Mouse (Mus musculus): ENCODE measurements at regions not wholly inside any gene's neighbourhood (a gene's known extent, or its start where the extent isn't known, plus 50 kb on each side); places are given as distances from the start of the nearest gene placed in this dataset.

DNA sequence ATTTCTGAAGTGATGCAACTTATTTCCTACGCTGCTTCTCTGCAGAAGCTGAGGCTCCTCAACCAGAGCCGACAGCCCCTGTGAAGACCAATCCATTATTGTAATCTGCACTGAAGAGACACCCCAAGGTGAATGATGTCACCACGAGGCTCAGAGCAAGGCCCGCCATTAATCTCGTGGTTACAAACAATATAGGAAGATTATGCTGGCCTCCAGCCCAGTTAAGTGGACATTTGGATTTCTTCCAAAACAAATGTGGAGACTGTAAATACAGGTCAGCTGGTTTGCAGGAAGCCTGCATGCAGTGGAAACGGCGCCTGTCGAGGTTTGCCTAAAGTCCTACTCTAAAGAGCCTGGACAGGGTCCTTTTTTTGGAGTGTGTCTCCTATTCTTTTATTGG lies 390.6 kb upstream of the Zmiz1 start:
- no peak for DNase-seq

DNA sequence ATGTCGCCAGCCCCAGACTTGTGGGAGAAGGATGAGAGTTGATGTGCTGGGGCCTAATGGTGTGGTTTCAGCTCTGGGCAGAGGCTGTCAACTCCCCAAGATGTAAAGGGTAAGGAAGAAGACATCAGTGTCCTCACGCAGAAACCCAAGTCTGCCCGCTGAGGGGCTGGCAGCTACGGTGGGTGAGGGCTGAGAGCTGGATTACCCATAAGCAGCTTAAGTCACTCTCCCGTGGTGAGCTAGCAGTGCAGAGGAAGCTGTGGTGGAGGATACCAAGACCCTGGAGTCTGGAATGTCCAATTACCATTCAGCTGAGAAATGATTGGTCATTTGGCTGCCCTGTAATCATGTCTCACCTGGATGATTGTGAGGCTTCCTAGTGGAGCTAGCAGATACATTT lies 385.8 kb upstream of the Zmiz1 start:
- DNase-seq, result no peak

DNA sequence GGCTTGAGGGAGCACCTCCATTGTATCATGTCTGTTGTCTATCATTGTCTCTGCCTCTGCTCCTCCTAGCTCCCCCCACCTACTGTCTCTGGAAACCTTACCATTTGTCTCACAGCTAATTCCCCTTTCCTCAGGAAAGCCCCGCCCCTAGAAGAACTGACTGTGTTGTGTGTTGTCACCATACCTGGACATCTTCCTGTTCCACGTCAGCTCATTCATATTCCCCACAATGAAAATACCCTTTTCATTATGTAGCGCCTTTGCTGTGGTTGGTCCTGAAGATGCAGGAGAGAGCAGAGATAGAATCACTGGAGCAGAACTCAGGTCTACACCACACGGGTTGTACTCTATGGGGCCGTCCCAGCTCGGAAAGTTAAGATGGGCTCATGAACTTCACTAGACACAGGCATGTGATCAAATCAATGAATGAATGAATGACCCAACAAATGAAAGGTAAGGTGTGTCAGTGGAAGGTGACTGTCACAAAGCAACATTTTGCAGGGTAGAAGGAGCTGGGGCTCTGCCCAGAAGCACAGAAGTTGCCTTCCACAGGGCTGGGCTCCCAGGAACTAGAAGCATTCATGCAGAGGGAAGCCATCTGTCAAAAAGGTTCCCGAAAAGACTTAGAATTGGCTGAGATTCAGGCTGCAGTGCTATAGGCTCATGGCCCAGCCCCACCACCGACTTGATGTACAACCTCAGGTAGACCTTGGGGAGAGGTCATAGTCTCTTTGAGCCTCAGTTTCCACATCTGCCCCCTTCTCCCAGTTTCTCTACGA lies 384.8 kb upstream of the Zmiz1 start:
- no peak for DNase-seq

DNA sequence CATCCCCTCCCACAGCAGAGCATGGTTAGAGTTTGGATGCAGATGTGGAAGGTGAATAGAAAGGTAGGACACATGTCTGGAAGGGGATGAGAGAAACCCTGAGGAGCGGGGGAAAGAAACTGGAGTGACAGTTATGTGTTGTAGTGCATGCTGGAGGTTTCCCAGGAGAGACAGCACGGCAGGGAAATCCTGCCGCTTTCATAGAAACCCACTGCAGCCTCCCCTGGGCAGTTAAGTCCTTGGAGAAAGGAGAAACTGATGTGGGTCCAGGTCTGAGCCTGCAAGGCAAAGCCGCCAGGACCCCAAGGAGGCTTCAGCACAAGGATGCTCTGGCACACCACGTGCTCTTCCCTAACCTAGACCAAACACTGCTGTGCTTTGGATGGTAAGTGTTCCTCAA lies 384.1 kb upstream of the Zmiz1 start:
- no peak for DNase-seq

DNA sequence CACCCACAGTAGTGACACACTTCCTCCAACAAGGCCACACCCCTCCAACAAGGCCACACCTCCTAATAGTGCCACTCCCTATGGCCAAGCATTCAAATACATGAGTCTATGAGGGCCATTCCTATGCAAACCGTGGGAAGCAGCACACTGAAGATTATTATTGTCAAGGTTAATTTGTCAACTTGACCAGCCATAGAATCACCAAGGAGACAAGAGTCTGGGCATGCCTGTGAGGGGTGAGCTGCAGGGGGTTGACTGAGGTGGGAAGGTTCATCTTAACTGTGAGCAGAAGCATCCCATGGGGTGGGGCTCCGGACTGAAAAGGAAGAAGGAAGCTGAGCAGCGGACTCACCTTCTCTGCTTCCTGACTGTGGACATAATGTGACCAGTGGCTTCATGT lies 378.6 kb upstream of the Zmiz1 start:
- no peak for DNase-seq

DNA sequence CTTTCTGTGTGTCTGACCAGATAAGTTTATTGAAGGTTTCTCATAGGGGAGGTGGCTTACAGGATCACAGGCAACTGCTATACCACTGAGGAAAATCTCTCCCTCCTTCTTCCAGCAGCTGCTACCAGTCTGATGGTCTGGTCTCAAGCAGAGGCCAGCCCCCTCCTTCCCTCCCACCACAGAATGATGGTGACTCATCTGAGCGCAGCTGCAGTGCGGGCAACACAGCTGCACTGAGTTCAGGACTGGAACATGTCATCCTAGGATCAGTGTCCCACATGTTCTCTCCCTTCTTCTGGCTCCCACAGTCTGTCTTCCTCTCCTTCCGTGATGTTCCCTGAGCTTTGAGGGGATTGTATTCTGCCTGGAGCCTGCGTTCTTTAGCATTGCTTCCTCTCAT lies 375.1 kb upstream of the Zmiz1 start:
- no peak for DNase-seq

DNA sequence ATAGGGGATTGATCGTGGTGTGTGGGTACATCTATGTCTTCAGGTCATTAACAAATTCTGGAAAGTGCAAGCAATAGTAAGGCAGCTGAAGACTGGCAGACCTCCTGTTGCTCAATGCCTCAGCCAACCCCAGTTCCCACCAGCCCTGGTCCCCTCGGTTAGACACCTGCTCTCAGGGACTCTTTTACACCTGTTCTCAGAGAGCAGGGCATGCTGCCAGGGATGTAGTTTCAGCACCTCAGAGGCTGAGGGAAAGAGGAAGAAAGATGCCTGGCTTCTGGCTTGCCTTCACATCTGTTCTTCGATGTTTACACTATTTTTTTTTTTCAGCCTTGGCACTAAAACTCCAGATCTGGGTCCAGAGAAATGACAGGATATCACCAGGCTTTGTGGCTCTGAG lies 362.2 kb upstream of the Zmiz1 start:
- DNase-seq, result no peak

DNA sequence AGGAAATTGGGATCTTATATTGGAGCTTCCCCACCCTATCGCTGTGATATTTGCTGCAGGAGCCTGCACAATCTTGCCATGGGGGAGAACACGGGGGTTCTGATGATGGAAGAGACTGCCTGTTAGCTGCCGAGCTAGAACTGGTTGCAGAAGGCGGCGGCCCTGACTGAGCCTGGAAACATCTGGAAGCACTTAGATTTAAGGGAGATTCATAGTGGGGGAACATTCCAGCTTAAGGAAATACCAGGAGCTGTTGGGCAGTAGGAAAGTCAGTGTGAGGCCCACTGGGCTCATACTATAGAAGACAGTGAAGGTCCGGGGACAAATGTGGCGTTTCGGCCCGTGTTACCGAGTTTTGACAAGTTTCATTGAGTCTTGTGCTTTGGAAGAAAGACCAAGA lies 353.6 kb upstream of the Zmiz1 start:
- DNase-seq, result no peak

DNA sequence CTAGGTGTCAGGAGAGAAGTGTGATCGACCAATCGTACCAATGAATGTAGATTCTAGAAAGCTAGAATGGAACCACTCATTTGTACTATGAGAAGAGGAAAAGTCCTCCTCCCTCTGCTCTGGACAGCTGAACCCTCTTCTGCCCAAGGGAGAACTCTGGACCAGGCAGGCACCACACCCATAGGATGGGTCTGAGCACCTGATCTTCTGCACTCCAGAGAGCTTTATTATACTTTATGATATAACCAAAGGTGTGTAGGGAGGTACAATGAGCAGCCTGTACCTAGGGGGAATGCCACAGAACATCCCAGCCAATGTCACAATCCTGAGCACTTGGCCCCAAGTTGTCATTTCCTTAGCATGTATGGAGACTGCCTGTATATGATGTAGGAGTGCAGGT lies 352.5 kb upstream of the Zmiz1 start:
- DNase-seq, result no peak

DNA sequence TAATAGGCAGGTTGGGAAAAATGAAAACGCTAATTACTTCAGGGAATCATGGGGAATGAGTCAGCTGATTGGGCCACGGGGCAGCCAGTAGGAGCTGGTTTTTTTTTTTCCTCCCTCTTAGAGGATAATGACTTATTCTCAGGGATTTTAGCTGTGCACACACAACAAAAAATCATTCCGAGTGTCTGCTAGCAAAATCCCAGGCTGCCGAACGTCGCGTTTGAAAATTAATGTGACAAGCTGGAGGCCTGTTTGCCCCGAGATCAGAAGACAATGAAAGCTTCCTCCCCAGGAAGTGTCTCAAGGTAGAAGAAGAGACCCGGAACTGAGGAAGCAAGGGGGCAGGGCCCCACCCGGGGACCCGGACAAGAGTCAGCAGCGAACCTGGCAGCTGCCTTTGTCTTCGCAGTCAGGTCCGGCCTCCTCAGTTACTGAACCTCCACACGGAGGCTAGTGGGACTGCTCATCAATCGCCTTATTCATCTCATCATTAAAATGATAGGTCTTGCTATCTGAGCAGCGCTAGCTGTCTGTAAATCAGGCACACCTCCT lies 350.8 kb upstream of the Zmiz1 start:
- peak; percentile 38 to 53 for DNase-seq

DNA sequence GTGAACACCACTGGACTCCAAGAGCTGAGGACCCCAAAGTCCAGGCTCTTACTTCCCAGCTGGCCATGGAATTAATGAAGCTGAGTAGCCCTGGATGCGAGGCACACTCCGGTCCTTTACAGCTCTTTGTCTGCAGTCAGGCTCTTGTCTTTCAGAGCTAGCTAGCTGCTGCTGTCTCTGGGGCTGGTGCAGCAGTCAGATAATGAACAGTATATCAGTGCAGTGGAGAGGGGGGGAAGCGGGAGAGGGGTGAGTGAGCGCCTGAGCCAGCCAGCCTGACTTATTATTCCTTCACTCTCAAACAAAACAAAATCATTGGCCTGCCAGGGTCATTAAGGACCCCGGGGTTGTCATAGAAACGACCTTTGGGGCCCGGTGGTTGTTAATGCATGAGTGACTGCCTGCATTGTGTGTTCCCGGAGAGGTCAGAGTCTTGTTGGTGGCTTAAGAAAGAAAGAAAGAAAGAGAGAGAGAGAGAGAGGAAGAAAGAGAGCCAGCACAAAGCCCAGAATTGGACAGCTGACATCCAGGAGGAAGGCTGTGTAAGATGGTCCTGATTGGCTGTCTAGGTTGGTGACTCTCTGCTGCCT lies 350.2 kb upstream of the Zmiz1 start:
- no peak for DNase-seq

DNA sequence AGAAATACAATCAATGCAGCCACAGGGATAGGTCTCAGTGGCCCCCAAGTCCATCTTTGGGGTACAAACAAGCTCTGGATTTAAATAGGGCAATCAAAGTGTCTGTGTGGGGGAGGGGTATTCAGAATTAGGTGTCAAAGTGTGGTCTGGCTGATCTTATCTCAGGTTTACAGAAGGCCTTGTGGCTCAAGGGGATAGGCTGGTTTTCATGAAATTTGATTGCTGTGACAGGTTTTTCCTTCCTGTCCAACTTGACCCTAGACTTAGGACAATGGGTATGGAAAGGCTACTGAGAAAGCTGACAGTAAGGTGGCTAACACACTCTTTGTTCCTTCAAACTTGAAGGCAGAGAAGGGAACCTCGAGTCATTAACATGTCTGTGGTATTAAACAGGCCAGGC lies 349.3 kb upstream of the Zmiz1 start:
- DNase-seq, result no peak

DNA sequence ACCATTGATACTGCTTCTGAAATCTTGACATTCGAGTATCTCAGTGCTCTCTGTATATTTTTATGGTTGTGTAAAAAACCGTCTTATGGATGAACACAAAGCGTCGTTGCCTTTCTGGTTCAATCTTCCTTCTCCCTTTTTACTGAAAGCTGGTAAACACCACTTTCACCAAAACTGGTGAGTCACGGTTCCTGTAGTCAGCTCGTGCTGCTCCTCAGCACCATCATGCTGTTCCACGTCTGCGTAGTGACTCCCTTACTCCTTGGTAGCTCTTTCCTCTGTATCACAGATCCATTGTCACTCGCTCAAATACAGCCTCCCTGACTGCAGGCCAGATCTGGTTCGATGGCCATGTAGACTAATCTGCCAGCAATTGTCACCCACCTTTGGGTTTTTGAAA lies 346.2 kb upstream of the Zmiz1 start:
- DNase-seq, result no peak

DNA sequence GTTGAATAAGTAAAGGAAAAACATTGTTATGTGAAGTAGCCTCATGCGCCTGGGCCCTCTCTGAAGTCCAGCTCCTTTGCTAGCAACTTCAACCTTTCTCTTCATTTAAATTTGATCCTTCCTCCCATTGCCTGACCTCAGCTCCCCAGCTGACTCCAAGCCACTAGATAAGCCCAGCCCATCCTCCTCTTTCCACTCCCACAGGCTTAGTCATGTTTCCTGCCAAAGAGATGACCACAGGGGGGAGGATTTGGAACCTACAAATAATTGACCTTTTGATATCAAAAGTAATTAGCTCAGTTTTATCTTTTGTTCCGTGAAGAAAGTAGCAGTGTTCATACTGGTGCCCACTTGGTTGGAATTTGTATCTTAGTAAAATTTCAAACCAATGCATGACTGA lies 345.7 kb upstream of the Zmiz1 start:
- no peak for DNase-seq

DNA sequence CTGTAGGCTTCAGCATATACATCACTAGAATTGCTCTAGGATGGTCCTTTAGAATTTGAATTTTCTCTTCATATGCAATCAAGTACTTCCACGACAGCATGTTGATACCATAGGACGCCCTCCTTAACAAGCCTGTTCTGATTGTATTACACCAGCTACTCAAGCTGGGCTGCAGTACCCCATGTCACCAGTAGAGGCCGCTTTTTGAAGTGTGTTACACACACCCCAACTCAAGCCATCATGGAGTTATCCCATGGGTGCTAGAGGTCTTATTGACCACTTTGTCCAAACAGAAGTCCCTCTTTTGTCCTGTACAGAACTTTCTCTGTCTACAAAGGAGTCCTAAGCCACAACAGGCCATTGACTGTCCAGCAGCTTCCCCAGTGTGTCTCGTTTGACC lies 342.6 kb upstream of the Zmiz1 start:
- DNase-seq, result peak; percentile 33 to 52

DNA sequence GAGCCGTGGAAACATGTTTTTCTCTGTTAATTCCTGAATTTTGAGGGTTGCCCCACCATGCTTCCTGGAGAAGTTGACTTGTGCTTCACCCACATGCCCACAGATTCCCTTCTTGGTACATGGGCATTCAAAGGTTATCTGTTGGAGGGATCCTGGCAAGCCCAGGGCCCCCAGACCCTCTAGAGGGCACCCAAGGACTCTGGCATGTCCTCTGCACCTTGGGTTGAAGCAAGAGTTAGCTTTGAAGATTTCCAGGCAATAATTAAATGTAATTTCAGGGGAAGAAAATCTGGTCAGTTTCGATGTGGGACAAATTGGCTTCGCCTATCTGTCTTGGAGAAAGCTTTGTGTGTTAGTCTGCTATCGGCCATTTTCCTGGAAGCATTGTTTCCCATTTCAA lies 339.0 kb upstream of the Zmiz1 start:
- no peak for DNase-seq

DNA sequence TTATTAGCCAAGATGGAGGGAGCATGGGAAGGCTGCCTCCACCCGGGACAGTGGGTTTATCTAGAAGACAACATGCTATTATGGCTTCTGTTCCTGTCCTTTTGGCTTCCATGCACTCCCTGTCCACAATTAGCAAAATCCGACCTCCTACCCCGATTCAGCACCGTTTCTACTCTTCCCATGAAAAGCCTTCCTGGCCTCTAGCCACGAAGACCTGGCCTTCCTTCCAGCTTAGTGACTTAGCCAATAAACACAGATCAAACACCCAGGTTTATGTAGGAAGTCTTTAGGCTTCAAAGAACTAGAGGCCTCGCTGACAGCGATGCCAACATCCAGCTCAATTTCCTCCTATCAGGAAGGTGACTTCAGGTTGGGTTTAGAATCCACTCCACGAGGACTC lies 338.5 kb upstream of the Zmiz1 start:
- DNase-seq, result no peak

DNA sequence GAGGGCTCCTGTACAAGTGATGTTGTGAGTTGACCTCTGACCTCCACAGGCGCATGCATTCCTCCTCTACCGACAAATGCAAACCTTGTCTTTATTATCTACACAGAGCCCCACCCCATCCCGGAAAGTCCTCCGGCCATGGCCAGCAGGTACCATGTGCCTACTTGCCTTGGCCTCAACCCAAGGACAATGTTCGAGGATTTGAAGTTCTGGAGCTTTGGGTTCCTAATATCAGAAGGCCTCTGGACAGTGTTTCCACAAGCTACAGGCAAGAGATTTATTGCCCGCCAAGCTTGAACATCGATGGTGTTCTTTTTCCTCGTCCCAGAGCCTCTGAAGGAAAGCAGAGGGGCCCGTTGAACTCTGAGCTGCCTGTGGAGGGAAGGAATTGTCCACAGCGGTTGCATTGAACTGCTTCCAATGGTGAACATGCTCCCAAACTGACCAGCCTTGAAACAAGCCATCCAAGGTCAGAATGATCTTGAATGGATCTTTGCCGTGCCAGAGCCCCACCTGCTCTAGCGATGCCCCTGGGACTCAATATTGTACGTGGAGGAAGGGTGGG lies 335.9 kb upstream of the Zmiz1 start:
- no peak for DNase-seq

DNA sequence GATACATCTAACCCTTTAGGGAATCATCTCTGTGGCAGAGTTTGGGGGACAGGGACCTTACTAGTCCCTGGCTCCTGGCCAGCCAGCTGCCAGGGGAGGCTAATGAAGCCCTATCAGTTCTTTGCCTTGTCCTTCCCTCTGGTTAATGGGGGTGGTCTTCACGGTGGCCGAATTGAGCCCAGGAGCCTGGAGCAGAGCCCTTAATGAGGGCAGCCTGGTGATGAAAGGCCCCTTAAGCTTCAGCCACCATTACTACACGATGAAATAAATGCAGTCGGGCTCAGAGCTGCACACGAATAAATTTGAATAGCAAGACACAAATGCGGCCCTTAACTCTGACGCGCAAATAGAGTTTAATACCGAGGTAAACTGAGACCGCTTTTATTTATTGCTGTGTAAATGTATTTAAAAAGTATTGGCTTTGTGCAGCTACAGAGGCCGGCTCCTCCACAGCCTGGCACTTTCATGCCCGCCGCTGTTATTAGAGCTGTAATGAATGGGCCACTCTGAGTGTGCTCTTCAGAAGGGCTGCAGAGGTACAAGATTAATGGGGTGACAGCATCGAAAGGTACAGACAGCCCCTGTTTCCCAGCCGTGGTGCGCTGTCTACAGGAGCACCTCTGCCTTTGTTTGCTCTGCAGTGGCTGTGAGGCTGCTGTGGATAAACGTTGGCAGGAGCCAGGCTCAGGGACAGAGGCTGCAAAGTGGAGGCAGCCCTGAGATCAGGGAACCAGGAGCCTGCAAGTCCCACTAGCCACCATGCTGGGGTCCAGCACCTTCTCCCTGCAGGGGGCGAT lies 335.2 kb upstream of the Zmiz1 start:
- no peak for DNase-seq

DNA sequence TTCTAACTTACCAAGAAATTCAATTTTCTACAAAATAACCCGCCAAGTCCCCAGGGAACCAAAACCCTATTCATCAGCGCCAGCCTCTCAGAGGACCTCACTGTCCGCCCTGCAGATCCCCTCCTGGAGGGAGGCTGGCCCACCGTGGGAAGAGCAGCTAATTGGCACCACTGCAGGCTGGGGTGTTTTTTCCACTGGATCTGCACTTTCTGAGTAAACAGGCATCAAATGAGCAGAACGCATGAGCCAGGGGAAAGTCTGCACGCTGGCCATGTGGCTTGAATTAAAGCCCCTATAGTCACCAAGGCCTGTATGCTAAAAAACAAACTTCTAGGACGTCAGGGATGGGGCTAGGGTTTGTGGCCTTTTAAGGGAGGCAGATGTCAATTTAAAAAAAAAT lies 332.4 kb upstream of the Zmiz1 start:
- DNase-seq, result no peak

DNA sequence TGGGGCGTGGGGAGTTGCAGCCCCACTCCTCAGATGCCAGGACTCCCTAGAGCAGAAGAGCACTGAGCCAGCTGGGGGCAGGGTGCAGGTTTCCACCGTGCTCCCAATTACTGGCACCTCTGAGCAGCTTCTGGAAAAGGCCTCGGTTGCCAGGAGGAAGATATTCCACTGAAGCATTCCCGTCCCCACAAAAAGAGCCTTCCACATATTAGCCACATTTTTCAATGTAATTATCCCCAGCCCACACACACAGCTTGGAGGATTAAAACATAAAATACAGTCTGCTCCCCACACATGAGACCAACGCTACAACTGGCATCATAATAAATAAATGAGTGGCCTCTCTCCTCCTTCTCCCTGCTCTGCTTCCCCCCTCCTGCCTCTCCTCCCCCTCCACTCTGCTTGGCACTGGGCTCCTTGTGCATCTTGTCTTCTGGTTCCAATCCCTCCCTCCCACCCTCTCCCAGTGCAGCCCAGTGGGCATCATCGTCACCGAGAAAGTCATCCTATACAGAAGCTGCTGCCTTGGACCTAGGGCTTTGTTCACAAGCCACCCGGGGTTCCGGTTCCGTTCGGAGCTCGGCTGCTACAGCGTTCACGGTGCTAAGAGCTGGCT lies 331.3 kb upstream of the Zmiz1 start:
- no peak for DNase-seq

DNA sequence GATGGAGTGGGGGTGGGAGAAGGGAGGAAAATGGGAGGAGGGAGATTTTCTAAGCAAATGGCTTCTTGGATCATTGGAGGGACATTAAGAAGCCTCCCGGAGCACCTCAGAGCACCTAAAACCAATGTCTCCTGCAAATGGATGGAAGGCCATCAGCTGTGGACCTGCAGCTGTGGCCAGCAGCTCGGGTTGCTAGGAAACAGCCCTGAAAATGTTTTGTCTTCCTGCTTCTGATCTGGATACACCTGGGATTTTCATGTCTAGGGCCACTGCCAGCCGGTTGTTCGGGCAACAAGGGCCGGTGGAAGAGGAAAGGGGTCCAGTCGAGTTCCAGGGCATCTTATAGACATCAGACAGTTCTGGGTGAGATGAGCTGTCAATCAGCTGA lies 330.8 kb upstream of the Zmiz1 start:
- DNase-seq, result no peak

DNA sequence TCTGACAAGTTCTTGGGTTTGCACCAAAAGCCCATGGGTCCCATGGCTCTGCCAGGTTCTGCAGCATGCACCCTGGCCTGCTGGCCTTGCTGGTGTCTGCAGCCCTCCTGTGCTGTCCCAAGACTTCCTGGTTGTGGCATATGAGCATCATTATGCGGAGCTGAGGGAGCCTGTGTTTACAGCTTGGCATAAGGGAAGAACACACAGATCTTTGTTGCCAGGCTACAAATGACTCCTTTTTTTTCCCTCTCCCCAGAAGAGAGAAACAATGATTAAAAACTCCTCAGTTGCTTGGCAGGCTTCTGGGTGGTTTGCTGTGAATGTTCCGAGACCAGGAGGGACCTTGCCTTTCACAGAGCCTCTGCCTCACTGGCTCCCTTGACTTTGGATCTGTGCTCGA lies 323.6 kb upstream of the Zmiz1 start:
- no peak for DNase-seq

All from thymus, adult 18-20 months (tissue).